Mouse (Mus musculus) layer of hippocampus, postnatal 10 days (tissue): ENCODE results near the gene Glipr2. TPM values are rescaled to one million over a fixed set of nuclear protein-coding genes. Genes with fewer than 3 reads are reported as not detected.

Experiments used
- DNase-seq, 2 experiments: peaks; one replicate each; pipeline ENCODE4 v3.0.0; 2021; ENCODE audit warnings: low spot score in 2 of 2
- total RNA-seq, 2 experiments: library from RNA; stranded (reverse); gene quantifications; 2 replicates each; pipeline ENCODE4 v1.2.3; 2021

The Glipr2 gene
- total RNA-seq, 2 experiments from 2014 or later, result 1.9 to 2.4 TPM

- DNase-seq, result no peak
Measured at GRCm38 (mm10) chr4:43970393-43971330, 13.5 kb downstream of the Glipr2 start.

GRCm38 (mm10) chr4:43971541-43972136 is 14.4 kb downstream of the Glipr2 start:
- no peak for DNase-seq

GRCm38 (mm10) chr4:43972137-43972591 is 15.0 kb downstream of the Glipr2 start:
- no peak for DNase-seq

GRCm38 (mm10) chr4:43973526-43973981 is 16.4 kb downstream of the Glipr2 start:
- peak; percentile 54 to 63 for DNase-seq

GRCm38 (mm10) chr4:43974914-43975616 is 17.9 kb downstream of the Glipr2 start:
- DNase-seq, result no peak

GRCm38 (mm10) chr4:43976223-43976740 is 19.1 kb downstream of the Glipr2 start:
- DNase-seq, result no peak

GRCm38 (mm10) chr4:43978521-43979443 is 21.6 kb downstream of the Glipr2 start:
- DNase-seq, result peak in 1 of 2 experiments; percentile 16

GRCm38 (mm10) chr4:43979746-43980145 is 22.5 kb downstream of the Glipr2 start:
- peak; percentile 86 to 90 for DNase-seq

GRCm38 (mm10) chr4:43980236-43980635 is 23.0 kb downstream of the Glipr2 start:
- DNase-seq, result no peak

GRCm38 (mm10) chr4:43980846-43981245 is 23.6 kb downstream of the Glipr2 start:
- DNase-seq, result peak in 1 of 2 experiments; percentile 6

GRCm38 (mm10) chr4:43981251-43981650 is 24.1 kb downstream of the Glipr2 start:
- no peak for DNase-seq

GRCm38 (mm10) chr4:43982053-43982732 is 25.0 kb downstream of the Glipr2 start:
- DNase-seq, result peak; percentile 96 to 98

GRCm38 (mm10) chr4:43983181-43983580 is 26.0 kb downstream of the Glipr2 start, which contains the start of gene Ccin:
TSS of gene Ccin (plus strand) at chr4:43983483.
- no peak for DNase-seq

- DNase-seq, result no peak
Measured at GRCm38 (mm10) chr4:43983756-43984155, 26.6 kb downstream of the Glipr2 start.

GRCm38 (mm10) chr4:43984326-43984725 is 27.1 kb downstream of the Glipr2 start:
- DNase-seq, result no peak

GRCm38 (mm10) chr4:43988976-43989375 is 31.8 kb downstream of the Glipr2 start:
- no peak for DNase-seq

- no peak for DNase-seq
Measured at GRCm38 (mm10) chr4:43993072-43993471, 35.9 kb downstream of the Glipr2 start.

- DNase-seq, result no peak
Measured at GRCm38 (mm10) chr4:43994342-43994741, 37.1 kb downstream of the Glipr2 start.

GRCm38 (mm10) chr4:44003622-44004021 is 46.4 kb downstream of the Glipr2 start:
- no peak for DNase-seq
